Mouse (Mus musculus) stomach, embryonic 15.5 days (tissue): ENCODE data around the gene Sema3a. TPM values are rescaled to one million over a fixed set of nuclear protein-coding genes. Genes with fewer than 3 reads are reported as not detected.

Experiments
- ATAC-seq: fragments of 200-750 bp; cut with Nextera tagmentation; 2 replicates; pipeline ENCODE4 v1.8.0; 2017; ENCODE audit warnings: low read depth, moderate number of reproducible peaks, moderate TSS enrichment; ENCODE audit not compliant: insufficient read depth, low FRiP score
- H3K27ac ChIP-seq: fragments of 300-500 bp; sonication (generic); 2 replicates; pipeline ENCODE4 v1.5.1; 2015; ENCODE audit warnings: mild to moderate bottlenecking, inconsistent platforms
- H3K27me3 ChIP-seq: fragments of 300-500 bp; sonication (generic); replicated peaks from 2 replicates; pipeline ENCODE4 v1.6.1; 2015; ENCODE audit warnings: inconsistent platforms
- H3K36me3 ChIP-seq: fragments of 300-500 bp; sonication (generic); 2 replicates; pipeline ENCODE4 v1.6.1; 2015; ENCODE audit warnings: inconsistent platforms
- H3K4me1 ChIP-seq: fragments of 300-500 bp; sonication (generic); 2 replicates; pipeline ENCODE4 v1.6.1; 2015; ENCODE audit warnings: inconsistent platforms
- H3K4me2 ChIP-seq: fragments of 300-500 bp; sonication (generic); 2 replicates; pipeline ENCODE4 v1.6.1; 2015; ENCODE audit warnings: mild to moderate bottlenecking, inconsistent platforms
- H3K4me3 ChIP-seq: fragments of 300-500 bp; sonication (generic); replicated peaks from 2 replicates; pipeline ENCODE4 v1.5.1; 2015; ENCODE audit warnings: inconsistent platforms
- H3K9ac ChIP-seq: fragments of 300-500 bp; sonication (generic); 2 replicates; pipeline ENCODE4 v1.6.1; 2015; ENCODE audit warnings: inconsistent platforms
- H3K9me3 ChIP-seq: fragments of 300-500 bp; sonication (generic); 2 replicates; pipeline ENCODE4 v1.6.1; 2016; ENCODE audit warnings: inconsistent platforms
- WGBS: fragments of 180-500 bp; shearing (Covaris S2); methylation state at CpG from one replicate; pipeline ENCODE4 v1.1.7; 2015; 5-methylcytosine and 5-hydroxymethylcytosine counted together
- polyA plus RNA-seq: library from polyadenylated mRNA; unstranded; fragments of >200 nt; fragmentation: Nextera tagmentation; extraction: Ambion mirVana; gene quantifications from 2 replicates; pipeline ENCODE4 v1.2.1, GENCODE M21; 2015

Gene Sema3a
- polyA plus RNA-seq, 1 experiment from 2014 or later, result 22.1 TPM

DNA sequence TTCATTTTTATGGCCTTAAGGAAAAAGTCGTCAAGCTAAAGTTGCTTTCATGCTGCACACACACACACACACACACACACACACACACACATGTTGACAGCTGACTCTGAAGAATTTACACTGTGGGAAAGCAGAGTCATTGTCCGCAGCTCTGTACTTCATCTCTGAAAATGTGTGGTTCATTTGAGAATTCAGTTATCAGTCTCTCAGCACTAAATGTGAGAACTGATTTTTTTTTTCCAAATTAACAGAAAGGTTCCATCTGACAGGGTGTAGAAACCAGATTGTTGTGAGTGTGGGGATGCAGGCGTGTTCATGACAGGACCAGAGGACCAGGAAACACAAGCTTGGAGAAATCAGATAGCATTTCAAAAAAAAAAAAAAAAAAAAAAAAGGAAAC lies 400.4 kb downstream of the Sema3a start:
- no peak overlapping the region for H3K27ac ChIP-seq
- no peak for ATAC-seq
- no peak overlapping the region for H3K4me3 ChIP-seq
- H3K4me1 ChIP-seq, result no peaks in the 10 kb centered on the region
- H3K4me2 ChIP-seq, result no peak overlapping the region
- no peaks in the 10 kb centered on the region for H3K36me3 ChIP-seq
- no peak overlapping the region for H3K9ac ChIP-seq
- H3K9me3 ChIP-seq, result no peaks in the 10 kb centered on the region
- 67% methylated on average over 3 of the region's 3 CpGs for WGBS
- H3K27me3 ChIP-seq, result no peaks in the 10 kb centered on the region

- Histone ChIP-seq H3K9me3 (no peaks in the 10 kb centered on the region), H3K27me3 (no peaks in the 10 kb centered on the region), H3K9ac (no peak overlapping the region), H3K4me3 (no peak overlapping the region), H3K4me2 (no peak overlapping the region), H3K27ac (no peak overlapping the region), H3K36me3 (no peaks in the 10 kb centered on the region), H3K4me1 (no peaks in the 10 kb centered on the region)
- ATAC-seq, result no peak
- WGBS, result 43% methylated on average over 7 of the region's 7 CpGs
Measured at GRCm38 (mm10) chr5:13527037-13527464, 401.8 kb downstream of the Sema3a start.

DNA sequence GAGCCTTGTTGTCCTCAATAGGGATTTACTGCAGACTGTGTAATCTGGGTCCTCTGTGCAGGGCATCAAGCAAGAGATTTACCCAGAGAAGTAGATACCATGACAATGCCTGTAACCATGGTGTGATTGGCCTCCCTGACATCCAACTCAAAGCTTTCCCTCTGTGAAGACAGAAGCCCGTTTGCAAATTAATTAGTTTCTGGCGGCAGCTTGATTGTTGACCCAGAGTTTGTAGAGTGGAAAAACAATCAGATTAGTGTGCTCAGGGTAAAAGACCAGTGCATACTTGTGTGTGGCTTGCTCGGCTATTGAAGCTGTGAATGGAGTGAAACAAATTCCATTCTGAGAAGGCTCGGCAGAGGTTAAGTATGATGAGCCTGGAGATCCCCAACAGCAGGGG lies 404.0 kb downstream of the Sema3a start:
- Histone ChIP-seq H3K4me1 (no peaks in the 10 kb centered on the region), H3K27me3 (no peaks in the 10 kb centered on the region), H3K4me2 (no peak overlapping the region), H3K9ac (no peak overlapping the region), H3K36me3 (no peaks in the 10 kb centered on the region), H3K9me3 (no peaks in the 10 kb centered on the region), H3K4me3 (no peak overlapping the region), H3K27ac (no peak overlapping the region)
- 28% methylated on average over 4 of the region's 4 CpGs for WGBS
- no peak for ATAC-seq

- 16% methylated on average over 2 of the region's 2 CpGs for WGBS
- Histone ChIP-seq H3K4me1 (no peaks in the 10 kb centered on the region; the same call in 1 of the 2 replicates), H3K4me3 (no peak overlapping the region), H3K27me3 (no peaks in the 10 kb centered on the region), H3K9ac (no peak overlapping the region), H3K4me2 (no peak overlapping the region), H3K27ac (peak overlapping the region; percentile 63), H3K36me3 (no peaks in the 10 kb centered on the region), H3K9me3 (no peaks in the 10 kb centered on the region)
- peak; percentile 56; the same call in 1 of the 2 replicates for ATAC-seq
Measured at GRCm38 (mm10) chr5:13547472-13548209, 422.4 kb downstream of the Sema3a start.

DNA sequence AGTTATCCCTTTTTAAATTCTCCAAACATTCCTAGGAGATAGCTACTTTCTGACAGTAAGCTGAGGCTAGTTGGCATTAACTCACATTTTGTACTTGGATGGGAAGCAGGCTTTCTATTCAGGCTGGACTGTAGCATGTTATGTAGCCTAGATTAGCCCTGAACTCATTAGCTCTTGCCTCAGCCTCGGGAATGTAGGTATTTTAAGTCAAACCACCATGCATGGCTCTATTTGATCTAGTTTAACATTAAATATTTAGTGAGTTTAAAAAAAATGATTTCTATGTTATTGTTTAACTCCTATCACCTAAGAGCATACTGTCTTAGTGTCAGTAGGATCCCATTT lies 423.0 kb downstream of the Sema3a start:
- Histone ChIP-seq H3K9me3 (no peaks in the 10 kb centered on the region), H3K4me3 (no peak overlapping the region), H3K36me3 (no peaks in the 10 kb centered on the region), H3K27me3 (no peaks in the 10 kb centered on the region), H3K4me1 (no peaks in the 10 kb centered on the region; the same call in 1 of the 2 replicates), H3K27ac (no peak overlapping the region; the same call in 1 of the 2 replicates), H3K4me2 (no peak overlapping the region), H3K9ac (no peak overlapping the region)
- whole genome bisulfite sequencing, result 21% methylated on average over 1 of the region's 1 CpGs
- ATAC-seq, result no peak

DNA sequence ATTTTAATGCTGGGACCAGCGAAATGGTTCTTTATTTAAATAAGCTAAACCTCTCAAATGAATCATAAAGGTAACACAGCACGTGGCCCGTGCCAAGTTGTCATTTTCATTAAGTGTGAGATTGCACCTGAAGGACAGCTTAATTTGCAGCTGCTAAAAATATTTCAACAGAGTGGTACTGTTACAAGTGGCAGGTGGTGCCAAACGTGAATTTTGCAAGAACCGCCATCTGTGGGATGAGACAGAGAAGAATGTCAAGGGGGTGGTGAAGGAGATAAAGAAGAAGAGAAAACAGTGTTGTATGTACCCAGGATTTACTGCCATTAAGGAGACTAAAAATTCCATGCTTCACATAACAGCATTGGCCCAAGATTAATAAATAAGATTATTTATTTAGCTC lies 423.9 kb downstream of the Sema3a start:
- H3K4me1 ChIP-seq, result no peaks in the 10 kb centered on the region; the same call in 1 of the 2 replicates
- 77% methylated on average over 5 of the region's 5 CpGs for WGBS
- no peaks in the 10 kb centered on the region for H3K36me3 ChIP-seq
- no peak overlapping the region for H3K4me3 ChIP-seq
- H3K27me3 ChIP-seq, result no peaks in the 10 kb centered on the region
- H3K9ac ChIP-seq, result no peak overlapping the region
- no peak overlapping the region for H3K4me2 ChIP-seq
- H3K27ac ChIP-seq, result no peak overlapping the region
- ATAC-seq, result no peak
- no peaks in the 10 kb centered on the region for H3K9me3 ChIP-seq

GRCm38 (mm10) chr5:13550953-13551352 lies 425.7 kb downstream of the Sema3a start:
- H3K36me3 ChIP-seq, result no peaks in the 10 kb centered on the region
- H3K9ac ChIP-seq, result no peak overlapping the region
- no peak for ATAC-seq
- no peaks in the 10 kb centered on the region; the same call in 1 of the 2 replicates for H3K4me1 ChIP-seq
- H3K27ac ChIP-seq, result no peak overlapping the region
- H3K4me3 ChIP-seq, result no peak overlapping the region
- H3K9me3 ChIP-seq, result no peaks in the 10 kb centered on the region
- no peaks in the 10 kb centered on the region for H3K27me3 ChIP-seq
- WGBS, result 57% methylated on average over 1 of the region's 1 CpGs
- H3K4me2 ChIP-seq, result no peak overlapping the region

DNA sequence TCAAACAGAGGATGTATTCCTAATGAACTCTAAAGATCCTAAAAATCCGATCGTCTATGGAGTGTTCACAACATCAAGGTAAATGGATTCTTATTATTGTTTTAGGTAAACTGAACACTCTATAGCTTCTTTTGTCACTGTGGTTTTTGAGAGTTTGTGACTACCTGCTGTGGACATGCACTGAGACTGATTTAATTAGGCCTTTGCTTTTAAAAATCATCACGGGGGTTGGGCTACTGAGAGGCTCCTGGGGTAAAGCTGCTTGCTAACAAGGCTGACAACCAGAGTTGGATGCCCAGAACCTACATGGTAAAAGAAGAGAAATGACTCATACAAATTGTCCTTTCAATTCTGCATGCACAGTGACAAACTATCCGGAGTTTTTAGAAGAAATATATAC lies 432.0 kb downstream of the Sema3a start:
- Histone ChIP-seq H3K4me3 (no peak overlapping the region), H3K9ac (no peak overlapping the region), H3K27me3 (no peaks in the 10 kb centered on the region), H3K36me3 (no peaks in the 10 kb centered on the region), H3K4me1 (no peaks in the 10 kb centered on the region), H3K27ac (no peak overlapping the region), H3K4me2 (no peak overlapping the region), H3K9me3 (no peaks in the 10 kb centered on the region)
- ATAC-seq, result no peak
- WGBS, result 74% methylated on average over 4 of the region's 4 CpGs

GRCm38 (mm10) chr5:13573867-13574266 lies 448.7 kb downstream of the Sema3a start:
- no peaks in the 10 kb centered on the region for H3K36me3 ChIP-seq
- no peaks in the 10 kb centered on the region for H3K9me3 ChIP-seq
- no peak overlapping the region for H3K4me3 ChIP-seq
- H3K4me2 ChIP-seq, result no peak overlapping the region
- H3K9ac ChIP-seq, result no peak overlapping the region
- no peak overlapping the region for H3K27ac ChIP-seq
- ATAC-seq, result no peak
- H3K27me3 ChIP-seq, result no peaks in the 10 kb centered on the region
- H3K4me1 ChIP-seq, result no peaks in the 10 kb centered on the region
- 80% methylated on average over 3 of the region's 3 CpGs for WGBS

- Histone ChIP-seq H3K36me3 (no peaks in the 10 kb centered on the region), H3K4me3 (no peak overlapping the region), H3K27me3 (no peaks in the 10 kb centered on the region), H3K9me3 (no peaks in the 10 kb centered on the region), H3K4me1 (no peaks in the 10 kb centered on the region), H3K4me2 (no peak overlapping the region), H3K27ac (no peak overlapping the region), H3K9ac (no peak overlapping the region)
- WGBS, result 92% methylated on average over 2 of the region's 2 CpGs
- ATAC-seq, result no peak
Measured at GRCm38 (mm10) chr5:13579123-13579522, 453.9 kb downstream of the Sema3a start.

DNA sequence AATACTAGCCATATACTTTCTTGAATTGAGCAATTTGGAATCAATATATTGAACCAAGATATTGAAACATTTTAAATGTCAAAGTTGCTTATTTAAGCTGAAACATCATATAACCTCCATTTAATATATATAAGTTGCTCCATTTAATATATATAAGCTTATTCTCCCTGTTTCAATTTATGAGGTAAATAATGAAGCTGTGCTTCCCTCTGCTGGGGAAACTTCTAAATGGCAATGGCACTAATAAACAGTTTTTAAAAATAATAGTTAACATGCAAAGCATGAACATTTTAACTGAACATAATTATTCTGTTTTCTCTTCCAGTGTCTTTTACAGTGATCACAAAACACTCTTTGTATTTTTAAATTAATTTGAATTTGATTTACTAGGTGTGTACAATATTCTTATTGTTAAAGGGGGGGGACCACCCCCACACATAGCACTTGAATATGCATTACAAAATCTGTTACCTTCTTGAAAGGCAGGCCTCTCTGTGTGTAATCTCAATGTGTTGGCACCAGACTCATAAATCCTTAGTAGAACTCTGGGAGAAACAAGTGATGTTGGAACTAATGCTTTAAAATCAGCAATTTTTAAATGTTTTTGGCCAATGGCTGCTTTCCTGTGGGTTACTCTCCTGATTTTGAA lies 460.5 kb downstream of the Sema3a start:
- H3K27me3 ChIP-seq, result no peaks in the 10 kb centered on the region
- no peaks in the 10 kb centered on the region for H3K36me3 ChIP-seq
- H3K4me1 ChIP-seq, result no peaks in the 10 kb centered on the region
- no peak overlapping the region for H3K27ac ChIP-seq
- no peak overlapping the region for H3K4me2 ChIP-seq
- no peak for ATAC-seq
- H3K4me3 ChIP-seq, result no peak overlapping the region
- no peaks in the 10 kb centered on the region for H3K9me3 ChIP-seq
- H3K9ac ChIP-seq, result no peak overlapping the region

DNA sequence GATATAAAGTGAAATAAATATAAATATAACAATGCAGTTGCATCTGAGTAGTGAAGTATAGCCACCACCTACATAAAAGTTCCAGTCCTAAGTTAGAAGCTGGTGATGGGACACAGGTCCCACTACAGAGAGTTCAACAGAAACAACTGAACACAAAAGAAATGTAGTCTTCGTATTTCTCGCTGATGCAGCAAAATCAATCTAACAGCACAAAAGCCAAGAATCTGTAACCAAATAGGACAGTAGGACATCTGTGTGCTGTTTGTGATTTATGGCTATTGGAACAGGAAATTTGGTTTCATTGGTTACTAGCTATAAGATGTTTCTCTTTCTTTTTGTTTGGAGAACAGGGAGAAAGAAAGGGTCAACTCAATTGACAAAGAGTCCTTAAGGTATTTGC lies 469.2 kb downstream of the Sema3a start:
- 71% methylated on average over 2 of the region's 2 CpGs for WGBS
- no peak overlapping the region for H3K4me3 ChIP-seq
- no peak overlapping the region for H3K4me2 ChIP-seq
- no peaks in the 10 kb centered on the region for H3K27me3 ChIP-seq
- no peak overlapping the region for H3K9ac ChIP-seq
- H3K9me3 ChIP-seq, result no peaks in the 10 kb centered on the region
- no peak for ATAC-seq
- no peaks in the 10 kb centered on the region for H3K36me3 ChIP-seq
- no peak overlapping the region for H3K27ac ChIP-seq
- H3K4me1 ChIP-seq, result no peaks in the 10 kb centered on the region
